8 mouse cellular contexts compared by ENCODE assay signal in the genomic region with DNA sequence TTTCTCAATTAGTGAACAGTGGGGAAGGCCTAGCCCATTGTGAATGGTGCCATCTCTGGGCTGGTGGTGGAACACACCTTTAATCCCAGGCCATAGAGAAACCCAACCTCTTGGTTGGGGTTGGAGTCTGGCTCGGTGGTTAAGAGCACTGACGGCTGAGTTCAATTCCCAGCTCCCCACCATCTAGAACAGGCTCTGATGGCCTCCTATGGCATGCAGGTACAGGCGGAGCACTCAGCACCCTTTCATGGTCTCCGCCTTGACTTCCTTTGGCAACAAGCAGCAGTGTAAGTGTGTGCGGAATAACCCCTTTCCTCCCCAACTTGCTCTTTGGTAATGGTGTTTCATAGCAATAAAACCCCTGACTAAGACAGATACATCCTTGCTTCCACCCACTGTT. TPM values are rescaled to one million over a fixed set of nuclear protein-coding genes. Genes with fewer than 3 reads are reported as not detected.
A peak's percentile ranks its signal among the peaks of the same experiment; 100 is the strongest.
DNase-seq lines count a peak whose midpoint lies in the region; ATAC-seq and TF ChIP-seq lines count a peak whose summit lies in the region.

No protein-coding gene starts in this region.

- 0 out of 2 replicates have a peak overlapping the region, but pooled peaks have one; percentile 21 for H3K27ac ChIP-seq in lung, postnatal 0 days (ENCODE audit: low read length)
- H3K27ac ChIP-seq in forebrain, embryonic 11.5 days (ENCODE audit: low read depth, low read length) = no peak overlapping the region
- no peak overlapping the region for H3K27ac ChIP-seq in limb, embryonic 14.5 days (replicated peaks; ENCODE audit: low read depth, low read length)
- no peak overlapping the region for H3K27ac ChIP-seq in stomach, embryonic 16.5 days (ENCODE audit: low read length)

- no peaks in the 10 kb centered on the region for H3K9me3 ChIP-seq in lung, postnatal 0 days (ENCODE audit: low read length)
- H3K9me3 ChIP-seq in forebrain, embryonic 11.5 days (ENCODE audit: control insufficient read depth, low read length) = no peaks in the 10 kb centered on the region
- no peaks in the 10 kb centered on the region for H3K9me3 ChIP-seq in limb, embryonic 14.5 days (ENCODE audit: control insufficient read depth, low read length)
- H3K9me3 ChIP-seq in stomach, embryonic 16.5 days (replicated peaks; ENCODE audit: control insufficient read depth, low read length) = no peaks in the 10 kb centered on the region

- no peaks in the 10 kb centered on the region for H3K27me3 ChIP-seq in lung, postnatal 0 days (replicated peaks; ENCODE audit: insufficient read depth, low read length)
- no peaks in the 10 kb centered on the region for H3K27me3 ChIP-seq in forebrain, embryonic 11.5 days (ENCODE audit: control insufficient read depth, insufficient read depth, low read length)
- no peaks in the 10 kb centered on the region for H3K27me3 ChIP-seq in limb, embryonic 14.5 days (ENCODE audit: control insufficient read depth, insufficient read depth, low read length)
- H3K27me3 ChIP-seq in stomach, embryonic 16.5 days (ENCODE audit: control insufficient read depth, insufficient read depth, low read length) = no peaks in the 10 kb centered on the region

- ATAC-seq in lung, postnatal 0 days = no peak
- no peak for ATAC-seq in forebrain, embryonic 11.5 days (replicated peaks; ENCODE audit: low FRiP score)
- no peak for ATAC-seq in limb, embryonic 14.5 days (ENCODE audit: low FRiP score, low read depth)
- no peak for ATAC-seq in stomach, embryonic 16.5 days (ENCODE audit: insufficient read depth, low FRiP score)

- no peak for TF ChIP-seq EP300 in lung, postnatal 0 days (IDR thresholded peaks at IDR 0.05)

- H3K4me2 ChIP-seq in lung, postnatal 0 days (replicated peaks; ENCODE audit: low read depth, low read length) = peak overlapping the region; percentile 83
- H3K4me2 ChIP-seq in forebrain, embryonic 11.5 days (ENCODE audit: low read depth, low read length, severe bottlenecking) = peak overlapping the region; percentile 74
- H3K4me2 ChIP-seq in limb, embryonic 14.5 days (replicated peaks; ENCODE audit: low read depth, low read length, severe bottlenecking) = peak overlapping the region; percentile 44
- H3K4me2 ChIP-seq in stomach, embryonic 16.5 days (ENCODE audit: low read depth, low read length) = peak overlapping the region; percentile 84

- H3K4me1 ChIP-seq in lung, postnatal 0 days (ENCODE audit: insufficient read depth, low read depth, low read length) = peaks cover 8% of the 10 kb centered on the region; the same call in 1 of the 2 replicates
- peaks cover 16% of the 10 kb centered on the region; the same call in 1 of the 2 replicates for H3K4me1 ChIP-seq in forebrain, embryonic 11.5 days (replicated peaks; ENCODE audit: control insufficient read depth, insufficient read depth, low read length)
- H3K4me1 ChIP-seq in limb, embryonic 14.5 days (ENCODE audit: control insufficient read depth, insufficient read depth, low read length) = peaks cover 18% of the 10 kb centered on the region
- H3K4me1 ChIP-seq in stomach, embryonic 16.5 days (ENCODE audit: control insufficient read depth, insufficient read depth, low read length) = peaks cover 23% of the 10 kb centered on the region

- TF ChIP-seq POLR2A in limb, embryonic 14.5 days (IDR thresholded peaks at IDR 0.05; ENCODE audit: borderline replicate concordance, extremely low read depth, insufficient read depth, insufficient read length) = no peak

- no peak overlapping the region; the same call in 1 of the 2 replicates for H3K9ac ChIP-seq in lung, postnatal 0 days (replicated peaks; ENCODE audit: low read depth)
- peak overlapping the region; percentile 98 for H3K9ac ChIP-seq in forebrain, embryonic 11.5 days (ENCODE audit: low read length)
- H3K9ac ChIP-seq in limb, embryonic 14.5 days (ENCODE audit: low read depth, low read length, severe bottlenecking) = peak overlapping the region; percentile 95
- peak overlapping the region; percentile 99 for H3K9ac ChIP-seq in stomach, embryonic 16.5 days (ENCODE audit: low read length)

- intact Hi-C loops in gastrocnemius, postnatal 14 days (cut with DNase I; ENCODE audit: low total_unique reads) = loop anchor here (5.0 kb wide), 1 partner anchor 41 kb away; no protein-coding TSS in a partner anchor

- peak overlapping the region; percentile 81; the same call in 1 of the 2 replicates for H3K4me3 ChIP-seq in lung, postnatal 0 days (ENCODE audit: low read depth, low read length)
- H3K4me3 ChIP-seq in forebrain, embryonic 11.5 days (ENCODE audit: low read depth, low read length) = peak overlapping the region; percentile 98
- peak overlapping the region; percentile 96 for H3K4me3 ChIP-seq in limb, embryonic 14.5 days (replicated peaks; ENCODE audit: low read length)
- peak overlapping the region; percentile 87 for H3K4me3 ChIP-seq in stomach, embryonic 16.5 days (replicated peaks; ENCODE audit: low read length)

- no peak for DNase-seq in lung, postnatal 0 days (ENCODE audit: low spot score)
- no peak for DNase-seq in lung, postnatal 36 days
- DNase-seq in forebrain, embryonic 11.5 days (ENCODE audit: low spot score) = peak; percentile 40
- no peak for DNase-seq in limb, embryonic 14.5 days (ENCODE audit: low spot score)
- DNase-seq in cerebellum, postnatal 14 days = no peak
- DNase-seq in gastrocnemius, adult 18-20 months (ENCODE audit: low spot score) = no peak
- DNase-seq in gastrocnemius, postnatal 14 days = no peak

- H3K36me3 ChIP-seq in lung, postnatal 0 days (ENCODE audit: insufficient read depth, low read length) = peaks cover 21% of the 10 kb centered on the region; the same call in 1 of the 2 replicates
- H3K36me3 ChIP-seq in forebrain, embryonic 11.5 days (ENCODE audit: control insufficient read depth, insufficient read depth, low read length) = peaks cover 15% of the 10 kb centered on the region
- H3K36me3 ChIP-seq in limb, embryonic 14.5 days (ENCODE audit: control insufficient read depth, insufficient read depth, low read length) = peaks cover 54% of the 10 kb centered on the region
- peaks cover 13% of the 10 kb centered on the region for H3K36me3 ChIP-seq in stomach, embryonic 16.5 days (ENCODE audit: control insufficient read depth, insufficient read depth, low read length)

- WGBS in lung, postnatal 0 days = 39% methylated on average over 5 of the region's 5 CpGs
- 72% methylated on average over 5 of the region's 5 CpGs for WGBS in forebrain, embryonic 11.5 days
- WGBS in limb, embryonic 14.5 days = 70% methylated on average over 5 of the region's 5 CpGs
- 63% methylated on average over 5 of the region's 5 CpGs for WGBS in stomach, embryonic 16.5 days

- peak; percentile 17; the same call in 1 of the 2 replicates for TF ChIP-seq CTCF in lung, postnatal 0 days (IDR thresholded peaks at IDR 0.05)

RNA-seq across cellular contexts. Expression of a gene that starts 10.3 kb away (rescaled TPM):
- 6.2 and 8.2 TPM in 2 replicates for polyA plus RNA-seq in lung, postnatal 0 days (2015; fragmentation: Nextera tagmentation; extraction: Ambion mirVana)
- 49.8 and 63.8 TPM in 2 replicates for polyA plus RNA-seq in forebrain, embryonic 11.5 days (2014; fragmentation: Nextera tagmentation; extraction: Ambion mirVana)
- polyA plus RNA-seq in limb, embryonic 14.5 days (2012; rRNA removed) = 42.2 and 62.8 TPM in 2 replicates
- polyA plus RNA-seq in limb, embryonic 14.5 days (2014; fragmentation: Nextera tagmentation; extraction: Ambion mirVana) = 47.5 and 54.2 TPM in 2 replicates
- 23.2 and 27.3 TPM in 2 replicates for polyA plus RNA-seq in stomach, embryonic 16.5 days (2015; fragmentation: Nextera tagmentation; extraction: Ambion mirVana)
- 1 to 10 TPM; 1.9 TPM for total RNA-seq in gastrocnemius, adult 18-20 months (2021)
- total RNA-seq in gastrocnemius, postnatal 14 days (2021) = 1 to 10 TPM; 1.4 to 3.1 TPM

RNA-seq across cellular contexts. Expression of a gene that starts 32.5 kb away (rescaled TPM):
- not detected in 2 replicates for polyA plus RNA-seq in lung, postnatal 0 days (2015; fragmentation: Nextera tagmentation; extraction: Ambion mirVana)
- polyA plus RNA-seq in forebrain, embryonic 11.5 days (2014; fragmentation: Nextera tagmentation; extraction: Ambion mirVana) = not detected in 2 replicates
- not detected in 2 replicates for polyA plus RNA-seq in limb, embryonic 14.5 days (2012; rRNA removed)
- polyA plus RNA-seq in limb, embryonic 14.5 days (2014; fragmentation: Nextera tagmentation; extraction: Ambion mirVana) = not detected in 2 replicates
- polyA plus RNA-seq in stomach, embryonic 16.5 days (2015; fragmentation: Nextera tagmentation; extraction: Ambion mirVana) = not detected in 2 replicates
- not detected for total RNA-seq in gastrocnemius, adult 18-20 months (2021)
- total RNA-seq in gastrocnemius, postnatal 14 days (2021) = not detected

RNA-seq across cellular contexts. Expression of a gene that starts 34.4 kb away (rescaled TPM):
- polyA plus RNA-seq in lung, postnatal 0 days (2015; fragmentation: Nextera tagmentation; extraction: Ambion mirVana) = 59.5 and 72.8 TPM in 2 replicates
- polyA plus RNA-seq in forebrain, embryonic 11.5 days (2014; fragmentation: Nextera tagmentation; extraction: Ambion mirVana) = 6.0 and 8.9 TPM in 2 replicates
- 27.8 and 35.1 TPM in 2 replicates for polyA plus RNA-seq in limb, embryonic 14.5 days (2012; rRNA removed)
- 24.1 and 28.9 TPM in 2 replicates for polyA plus RNA-seq in limb, embryonic 14.5 days (2014; fragmentation: Nextera tagmentation; extraction: Ambion mirVana)
- 66.8 and 72.1 TPM in 2 replicates for polyA plus RNA-seq in stomach, embryonic 16.5 days (2015; fragmentation: Nextera tagmentation; extraction: Ambion mirVana)
- total RNA-seq in gastrocnemius, adult 18-20 months (2021) = 1 to 10 TPM; 6.3 to 7.5 TPM
- total RNA-seq in gastrocnemius, postnatal 14 days (2021) = 1 to 10 TPM; 4.9 to 6.3 TPM

RNA-seq across cellular contexts. Expression of a gene that starts 52.1 kb away (rescaled TPM):
- not detected in 2 replicates for polyA plus RNA-seq in lung, postnatal 0 days (2015; fragmentation: Nextera tagmentation; extraction: Ambion mirVana)
- not detected in 2 replicates for polyA plus RNA-seq in forebrain, embryonic 11.5 days (2014; fragmentation: Nextera tagmentation; extraction: Ambion mirVana)
- not detected in 2 replicates for polyA plus RNA-seq in limb, embryonic 14.5 days (2012; rRNA removed)
- polyA plus RNA-seq in limb, embryonic 14.5 days (2014; fragmentation: Nextera tagmentation; extraction: Ambion mirVana) = not detected in 2 replicates
- not detected in 2 replicates for polyA plus RNA-seq in stomach, embryonic 16.5 days (2015; fragmentation: Nextera tagmentation; extraction: Ambion mirVana)
- not detected for total RNA-seq in gastrocnemius, adult 18-20 months (2021)
- total RNA-seq in gastrocnemius, postnatal 14 days (2021) = not detected

RNA-seq across cellular contexts. Expression of a gene that starts 58.8 kb away (rescaled TPM):
- polyA plus RNA-seq in lung, postnatal 0 days (2015; fragmentation: Nextera tagmentation; extraction: Ambion mirVana) = 412 and 467 TPM in 2 replicates
- polyA plus RNA-seq in forebrain, embryonic 11.5 days (2014; fragmentation: Nextera tagmentation; extraction: Ambion mirVana) = 58.4 and 63.7 TPM in 2 replicates
- 262 and 311 TPM in 2 replicates for polyA plus RNA-seq in limb, embryonic 14.5 days (2012; rRNA removed)
- polyA plus RNA-seq in limb, embryonic 14.5 days (2014; fragmentation: Nextera tagmentation; extraction: Ambion mirVana) = 104 and 108 TPM in 2 replicates
- 116 and 120 TPM in 2 replicates for polyA plus RNA-seq in stomach, embryonic 16.5 days (2015; fragmentation: Nextera tagmentation; extraction: Ambion mirVana)
- total RNA-seq in gastrocnemius, adult 18-20 months (2021) = 10 to 100 TPM; 19.6 to 34.7 TPM
- 100 to 1,000 TPM in 1 of 2 experiments, 10 to 100 TPM in 1; 64.1 to 106 TPM for total RNA-seq in gastrocnemius, postnatal 14 days (2021)
